Mouse (Mus musculus) spleen, adult 2 months (tissue): ENCODE data around the gene Ercc8.

Experiments used
- CTCF ChIP-seq: fragments of 200-500 bp; IDR thresholded peaks from 2 replicates; pipeline ENCODE4 v1.5.1; 2011; ENCODE audit warnings: mild to moderate bottlenecking, inconsistent platforms; ENCODE audit not compliant: insufficient read depth, insufficient read length, insufficient replicate concordance; ENCODE audit errors: extremely low read depth
- POLR2A ChIP-seq: fragments of 200-500 bp; IDR thresholded peaks from 2 replicates; pipeline ENCODE4 v1.6.1; 2011; ENCODE audit warnings: low read depth, low read length, inconsistent platforms

DNA sequence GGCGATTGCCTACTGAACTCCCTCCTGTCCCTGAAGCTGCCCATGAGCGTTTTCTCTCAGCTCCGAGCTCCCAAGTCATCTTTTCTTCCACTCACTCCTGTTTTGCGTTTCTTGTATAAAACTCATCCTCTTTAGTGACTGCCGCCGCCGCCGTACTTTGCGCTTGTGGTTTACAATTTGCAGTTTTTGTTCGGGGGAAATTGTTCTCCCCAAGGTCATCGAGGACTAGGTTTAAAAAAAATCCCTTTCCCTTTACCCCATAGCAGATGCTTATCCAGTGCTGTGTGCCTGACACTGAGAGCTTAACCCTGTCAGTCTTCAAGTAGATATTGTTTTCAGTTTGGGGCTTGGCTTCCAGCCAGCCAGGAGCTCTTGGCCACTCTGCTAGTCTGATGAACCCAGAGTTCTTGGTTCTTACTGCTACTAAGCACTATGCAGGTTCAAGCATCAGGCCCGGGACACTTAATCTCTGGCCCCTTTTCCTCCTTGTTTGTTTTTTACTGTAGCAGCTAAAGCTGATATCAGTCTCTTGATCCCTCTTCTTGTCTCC lies 56.8 kb downstream of the Ercc8 start:
- TF ChIP-seq CTCF, result no peak
- TF ChIP-seq POLR2A, result no peak
